Comparison of ENCODE assay signal across 14 mouse cellular contexts in the genomic region with DNA sequence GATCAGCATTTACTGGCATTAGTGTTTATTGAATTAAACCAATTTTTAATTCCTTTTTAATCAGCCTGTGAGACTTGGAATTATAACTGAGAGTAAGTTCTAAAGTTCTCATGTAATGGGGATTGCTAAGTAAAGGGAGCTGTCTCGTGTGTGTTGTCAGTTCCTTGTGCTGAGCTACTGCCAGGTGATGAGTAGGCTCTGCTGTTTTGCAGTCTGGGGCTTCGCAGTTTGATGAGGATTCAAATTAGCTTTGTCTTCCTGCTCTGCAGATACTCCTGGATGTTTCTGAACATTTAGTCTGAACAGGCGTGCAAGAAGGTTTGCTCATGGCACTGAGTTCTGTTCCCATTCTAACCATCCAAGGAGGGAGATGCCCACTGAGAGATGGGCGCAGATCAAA.
"Had no signal": no experiment of that assay in that cellular context is flagged by ENCODE, and none has a peak within 500 bp of the region (broad histone marks: within the 10 kb centered on the region; RNA-seq: fewer than 3 reads in every experiment).

No protein-coding gene starts in this region.

- DNase-seq: kidney, adult 11 months; kidney, adult 9 months; kidney, postnatal 25 days; layer of hippocampus, adult 9-11 months; layer of hippocampus, postnatal 36 days; liver, embryonic 13.5 days; lung, adult 2 months; lung, postnatal 14 days; lung, postnatal 4 days; right cerebral cortex, postnatal 14 days; thymus, adult 18-20 months; thymus, postnatal 36 days had no signal

- ATAC-seq: intestine, embryonic 15.5 days; midbrain, embryonic 15.5 days had no signal
